Comparison of ENCODE assay signal across 7 mouse cellular contexts in the genomic region with DNA sequence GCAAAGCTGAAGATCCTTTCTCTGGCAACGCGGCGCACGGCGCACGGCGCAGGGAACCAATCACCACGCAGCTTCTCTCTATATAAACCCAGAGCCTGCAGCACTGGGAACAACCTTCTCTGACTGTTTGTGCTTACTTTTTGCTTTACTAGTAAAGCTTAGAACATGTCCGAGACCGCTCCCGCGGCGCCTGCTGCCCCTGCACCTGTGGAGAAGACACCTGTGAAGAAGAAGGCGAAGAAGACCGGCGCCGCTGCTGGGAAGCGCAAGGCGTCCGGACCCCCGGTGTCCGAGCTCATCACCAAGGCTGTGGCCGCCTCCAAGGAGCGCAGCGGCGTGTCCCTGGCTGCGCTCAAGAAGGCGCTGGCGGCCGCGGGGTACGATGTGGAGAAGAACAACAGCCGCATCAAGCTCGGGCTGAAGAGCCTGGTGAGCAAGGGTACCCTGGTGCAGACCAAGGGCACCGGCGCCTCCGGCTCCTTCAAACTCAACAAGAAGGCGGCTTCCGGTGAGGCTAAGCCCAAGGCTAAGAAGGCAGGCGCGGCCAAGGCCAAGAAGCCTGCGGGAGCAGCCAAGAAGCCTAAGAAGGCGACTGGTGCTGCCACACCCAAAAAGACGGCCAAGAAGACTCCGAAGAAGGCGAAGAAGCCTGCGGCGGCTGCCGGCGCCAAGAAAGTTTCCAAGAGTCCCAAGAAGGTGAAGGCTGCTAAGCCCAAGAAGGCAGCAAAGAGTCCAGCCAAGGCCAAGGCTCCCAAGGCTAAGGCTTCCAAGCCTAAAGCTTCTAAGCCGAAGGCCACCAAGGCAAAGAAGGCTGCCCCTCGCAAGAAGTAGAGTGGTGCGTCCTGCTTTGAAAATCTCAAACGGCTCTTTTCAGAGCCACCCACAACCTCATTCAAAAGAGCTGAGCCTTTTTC. TPM values are rescaled to one million over a fixed set of nuclear protein-coding genes. Genes with fewer than 3 reads are reported as not detected.
DNase-seq lines count a peak whose midpoint lies in the region; ATAC-seq and TF ChIP-seq lines count a peak whose summit lies in the region.

No protein-coding gene starts in this region.

- peak; percentile 83 for TF ChIP-seq POLR2A in small intestine, adult 2 months (IDR thresholded peaks at IDR 0.05; ENCODE audit: low read depth, low read length)

- peak; percentile 57 for ATAC-seq in common myeloid progenitor, adult 5-6 weeks (replicated peaks; ENCODE audit: low read depth, poor library complexity, severe bottlenecking)
- ATAC-seq in intestine, embryonic 14.5 days (replicated peaks; ENCODE audit: low FRiP score, low TSS enrichment, low read depth), result peak; percentile 86
- peak; percentile 88 for ATAC-seq in limb, embryonic 11.5 days (ENCODE audit: insufficient number of reproducible peaks, low FRiP score, low TSS enrichment, low read depth)
- ATAC-seq in midbrain, embryonic 12.5 days (ENCODE audit: low FRiP score, low read depth), result peak; percentile 86

- H3K27ac ChIP-seq in intestine, embryonic 14.5 days (ENCODE audit: low read depth), result peak overlapping the region; percentile 100
- H3K27ac ChIP-seq in limb, embryonic 11.5 days (replicated peaks; ENCODE audit: low read depth, low read length), result peak overlapping the region; percentile 100
- peak overlapping the region; percentile 97 for H3K27ac ChIP-seq in midbrain, embryonic 12.5 days (replicated peaks)
- H3K27ac ChIP-seq in small intestine, adult 2 months (ENCODE audit: insufficient read depth, low read depth, low read length), result peak overlapping the region; percentile 96

- TF ChIP-seq CTCF in small intestine, adult 2 months (IDR thresholded peaks at IDR 0.05; ENCODE audit: extremely low read depth, insufficient read length, insufficient replicate concordance, low read depth, low read length), result no peak

- under 1% methylated on average over 53 of the region's 54 CpGs for WGBS in intestine, embryonic 14.5 days
- WGBS in limb, embryonic 11.5 days, result under 1% methylated on average over 54 of the region's 54 CpGs
- WGBS in midbrain, embryonic 12.5 days, result under 1% methylated on average over 54 of the region's 54 CpGs
- WGBS in small intestine, adult 2 months, result under 1% methylated on average over 54 of the region's 54 CpGs

- H3K4me2 ChIP-seq in intestine, embryonic 14.5 days (ENCODE audit: low read length), result peak overlapping the region; percentile 93
- peak overlapping the region; percentile 86 for H3K4me2 ChIP-seq in limb, embryonic 11.5 days (ENCODE audit: low read depth, severe bottlenecking)
- peak overlapping the region; percentile 98 for H3K4me2 ChIP-seq in midbrain, embryonic 12.5 days (replicated peaks)

- H3K4me1 ChIP-seq in intestine, embryonic 14.5 days (replicated peaks; ENCODE audit: control insufficient read depth, insufficient read depth, low read length), result peaks cover 16% of the 10 kb centered on the region
- 0 out of 2 replicates have a peak, but pooled peaks cover 2% of the 10 kb centered on the region for H3K4me1 ChIP-seq in limb, embryonic 11.5 days (ENCODE audit: control insufficient read depth, insufficient read depth, low read length)
- H3K4me1 ChIP-seq in midbrain, embryonic 12.5 days, result peaks cover 22% of the 10 kb centered on the region
- H3K4me1 ChIP-seq in small intestine, adult 2 months (ENCODE audit: control insufficient read depth, insufficient read depth, insufficient read length, low read length), result peaks cover 2% of the 10 kb centered on the region; the same call in 1 of the 2 replicates

- H3K9me3 ChIP-seq in intestine, embryonic 14.5 days (ENCODE audit: control insufficient read depth, low read length), result no peaks in the 10 kb centered on the region
- no peaks in the 10 kb centered on the region for H3K9me3 ChIP-seq in limb, embryonic 11.5 days (ENCODE audit: control insufficient read depth, low read length)
- H3K9me3 ChIP-seq in midbrain, embryonic 12.5 days, result no peaks in the 10 kb centered on the region

- DNase-seq in adipocyte (ENCODE audit: low spot score), result peak; percentile 90
- peak; percentile 60 for DNase-seq in gastrocnemius, postnatal 10 days
- peak; percentile 93 for DNase-seq in intestine, embryonic 14.5 days (ENCODE audit: low spot score)
- peak; percentile 91 for DNase-seq in limb, embryonic 11.5 days (ENCODE audit: low spot score)

- peak overlapping the region; percentile 71 for H3K4me3 ChIP-seq in intestine, embryonic 14.5 days (ENCODE audit: low read depth, low read length)
- peak overlapping the region; percentile 68 for H3K4me3 ChIP-seq in limb, embryonic 11.5 days (ENCODE audit: low read depth, low read length)
- peak overlapping the region; percentile 59 for H3K4me3 ChIP-seq in midbrain, embryonic 12.5 days
- H3K4me3 ChIP-seq in small intestine, adult 2 months (ENCODE audit: low read depth, low read length), result peak overlapping the region; percentile 83

- no peaks in the 10 kb centered on the region for H3K36me3 ChIP-seq in intestine, embryonic 14.5 days (ENCODE audit: control insufficient read depth, insufficient read depth, low read length)
- no peaks in the 10 kb centered on the region for H3K36me3 ChIP-seq in limb, embryonic 11.5 days (ENCODE audit: control insufficient read depth, insufficient read depth, low read length)
- no peaks in the 10 kb centered on the region for H3K36me3 ChIP-seq in midbrain, embryonic 12.5 days
- H3K36me3 ChIP-seq in small intestine, adult 2 months (ENCODE audit: control insufficient read depth, insufficient read depth, low read length), result no peaks in the 10 kb centered on the region

- H3K9ac ChIP-seq in intestine, embryonic 14.5 days (ENCODE audit: low read length), result peak overlapping the region; percentile 96
- H3K9ac ChIP-seq in limb, embryonic 11.5 days (ENCODE audit: low read length), result peak overlapping the region; percentile 93
- peak overlapping the region; percentile 75 for H3K9ac ChIP-seq in midbrain, embryonic 12.5 days (replicated peaks)

- H3K27me3 ChIP-seq in intestine, embryonic 14.5 days (replicated peaks; ENCODE audit: control insufficient read depth, insufficient read depth, low read length), result no peaks in the 10 kb centered on the region
- H3K27me3 ChIP-seq in limb, embryonic 11.5 days (ENCODE audit: control insufficient read depth, insufficient read depth, low read length), result no peaks in the 10 kb centered on the region
- H3K27me3 ChIP-seq in midbrain, embryonic 12.5 days, result no peaks in the 10 kb centered on the region
- H3K27me3 ChIP-seq in small intestine, adult 2 months (ENCODE audit: control insufficient read depth, insufficient read depth, low read length), result no peaks in the 10 kb centered on the region

RNA-seq across cellular contexts. Expression of a gene that starts 2.1 kb away (rescaled TPM):
- 92.5 and 96.4 TPM in 2 replicates for total RNA-seq in common myeloid progenitor, adult 5-6 weeks (2017)
- 10 to 100 TPM; 17.8 to 19.5 TPM for total RNA-seq in gastrocnemius, postnatal 10 days (2021)
- 0.64 and 0.90 TPM in 2 replicates for polyA plus RNA-seq in intestine, embryonic 14.5 days (2014; fragmentation: Nextera tagmentation; extraction: Ambion mirVana)
- polyA plus RNA-seq in limb, embryonic 11.5 days (2014; fragmentation: Nextera tagmentation; extraction: Ambion mirVana), result 0.54 and 0.56 TPM in 2 replicates
- polyA plus RNA-seq in midbrain, embryonic 12.5 days (2016; fragmentation: Nextera tagmentation; extraction: Ambion mirVana), result 0.37 and 0.45 TPM in 2 replicates
- 0.27 and 0.29 TPM in 2 replicates for polyA plus RNA-seq in small intestine, adult 2 months (2012; rRNA removed)

RNA-seq across cellular contexts. Expression of a gene that starts 3.7 kb away (rescaled TPM):
- total RNA-seq in common myeloid progenitor, adult 5-6 weeks (2017), result 2,800 and 2,993 TPM in 2 replicates
- 100 to 1,000 TPM; 285 to 328 TPM for total RNA-seq in gastrocnemius, postnatal 10 days (2021)
- 1.3 and 1.4 TPM in 2 replicates for polyA plus RNA-seq in intestine, embryonic 14.5 days (2014; fragmentation: Nextera tagmentation; extraction: Ambion mirVana)
- polyA plus RNA-seq in limb, embryonic 11.5 days (2014; fragmentation: Nextera tagmentation; extraction: Ambion mirVana), result 0.67 and 2.3 TPM in 2 replicates
- polyA plus RNA-seq in midbrain, embryonic 12.5 days (2016; fragmentation: Nextera tagmentation; extraction: Ambion mirVana), result 0.85 and 1.7 TPM in 2 replicates
- polyA plus RNA-seq in small intestine, adult 2 months (2012; rRNA removed), result 13.6 and 21.3 TPM in 2 replicates

RNA-seq across cellular contexts. Expression of a gene that starts 7.0 kb away (rescaled TPM):
- total RNA-seq in common myeloid progenitor, adult 5-6 weeks (2017), result 574 and 671 TPM in 2 replicates
- total RNA-seq in gastrocnemius, postnatal 10 days (2021), result 100 to 1,000 TPM; 121 to 135 TPM
- 9.3 and 9.7 TPM in 2 replicates for polyA plus RNA-seq in intestine, embryonic 14.5 days (2014; fragmentation: Nextera tagmentation; extraction: Ambion mirVana)
- 9.6 and 9.8 TPM in 2 replicates for polyA plus RNA-seq in limb, embryonic 11.5 days (2014; fragmentation: Nextera tagmentation; extraction: Ambion mirVana)
- polyA plus RNA-seq in midbrain, embryonic 12.5 days (2016; fragmentation: Nextera tagmentation; extraction: Ambion mirVana), result 6.5 and 7.0 TPM in 2 replicates
- polyA plus RNA-seq in small intestine, adult 2 months (2012; rRNA removed), result 27.6 and 43.3 TPM in 2 replicates

RNA-seq across cellular contexts. Expression of a gene that starts 11.3 kb away (rescaled TPM):
- total RNA-seq in common myeloid progenitor, adult 5-6 weeks (2017), result 186 and 196 TPM in 2 replicates
- 10 to 100 TPM; 53.8 to 66.7 TPM for total RNA-seq in gastrocnemius, postnatal 10 days (2021)
- 1.1 and 1.2 TPM in 2 replicates for polyA plus RNA-seq in intestine, embryonic 14.5 days (2014; fragmentation: Nextera tagmentation; extraction: Ambion mirVana)
- polyA plus RNA-seq in limb, embryonic 11.5 days (2014; fragmentation: Nextera tagmentation; extraction: Ambion mirVana), result 1.4 and 2.0 TPM in 2 replicates
- 1.0 and 1.3 TPM in 2 replicates for polyA plus RNA-seq in midbrain, embryonic 12.5 days (2016; fragmentation: Nextera tagmentation; extraction: Ambion mirVana)
- polyA plus RNA-seq in small intestine, adult 2 months (2012; rRNA removed), result 9.6 and 13.1 TPM in 2 replicates

RNA-seq across cellular contexts. Expression of a gene that starts 12.0 kb away (rescaled TPM):
- total RNA-seq in common myeloid progenitor, adult 5-6 weeks (2017), result 91.4 and 108 TPM in 2 replicates
- total RNA-seq in gastrocnemius, postnatal 10 days (2021), result 10 to 100 TPM; 11.8 to 13.3 TPM
- 0.47 and 1.1 TPM in 2 replicates for polyA plus RNA-seq in intestine, embryonic 14.5 days (2014; fragmentation: Nextera tagmentation; extraction: Ambion mirVana)
- polyA plus RNA-seq in limb, embryonic 11.5 days (2014; fragmentation: Nextera tagmentation; extraction: Ambion mirVana), result 0.79 and 1.0 TPM in 2 replicates
- polyA plus RNA-seq in midbrain, embryonic 12.5 days (2016; fragmentation: Nextera tagmentation; extraction: Ambion mirVana), result 0.56 and 0.64 TPM in 2 replicates
- 2.4 and 5.1 TPM in 2 replicates for polyA plus RNA-seq in small intestine, adult 2 months (2012; rRNA removed)

Comparison
In these comparisons a context has a peak if more than half of its experiments do, and no peak if none do; other contexts are left out.
1. Peak in every context shown above with its lines: DNase-seq, ATAC-seq, H3K4me3 ChIP-seq and H3K27ac ChIP-seq.